Mouse (Mus musculus) olfactory bulb, adult 2 months (tissue): ENCODE results near the gene Cym.

ENCODE experiments used
- CTCF ChIP-seq: fragments of 200-500 bp; IDR thresholded peaks from 2 replicates; pipeline ENCODE4 v1.5.1; 2012; ENCODE audit warnings: low read depth, mild to moderate bottlenecking, low read length, moderate library complexity; ENCODE audit not compliant: insufficient read depth
- POLR2A ChIP-seq: fragments of 200-500 bp; IDR thresholded peaks from 2 replicates; pipeline ENCODE4 v1.6.1; 2012; ENCODE audit warnings: mild to moderate bottlenecking, low read depth, low read length, moderate library complexity; ENCODE audit not compliant: insufficient read depth

DNA sequence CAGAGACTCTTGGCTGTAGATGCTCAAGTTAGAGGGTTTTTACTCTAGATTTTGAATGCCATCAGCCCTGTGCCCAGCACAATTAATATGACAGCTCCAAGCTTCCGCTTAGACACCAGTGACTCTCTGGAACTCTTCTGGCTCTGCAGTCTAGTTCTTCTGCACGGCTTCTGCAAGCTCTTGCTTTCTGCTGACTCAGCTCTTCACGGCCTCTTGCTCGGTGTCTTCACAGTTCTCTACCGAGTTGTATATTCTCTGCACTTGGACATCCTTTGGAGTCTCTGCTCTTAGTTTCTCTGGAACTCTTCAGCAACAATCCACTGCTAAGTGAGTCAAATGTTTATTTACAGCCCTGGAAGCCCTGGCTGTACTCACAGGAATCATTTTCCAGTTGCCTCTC is 32.4 kb upstream of the Cym start:
- TF ChIP-seq CTCF: no peak
- no peak for TF ChIP-seq POLR2A
